Mouse (Mus musculus) urinary bladder, postnatal 10 days (tissue): ENCODE data around the gene Gorab.

Experiments used
- DNase-seq: peaks from one replicate; pipeline ENCODE4 v3.0.0; 2022; ENCODE audit warnings: low spot score

Gorab gene

GRCm38 (mm10) chr1:163356167-163356566, 47.3 kb downstream of the Gorab start:
- no peak for DNase-seq

GRCm38 (mm10) chr1:163355626-163356156, 47.8 kb downstream of the Gorab start:
- no peak for DNase-seq

GRCm38 (mm10) chr1:163350988-163351387, 52.5 kb downstream of the Gorab start:
- DNase-seq, result no peak

- no peak for DNase-seq
Measured at GRCm38 (mm10) chr1:163345541-163345940, 57.9 kb downstream of the Gorab start.

GRCm38 (mm10) chr1:163344931-163345330, 58.5 kb downstream of the Gorab start:
- no peak for DNase-seq

- DNase-seq, result no peak
Measured at GRCm38 (mm10) chr1:163339219-163339561, 64.3 kb downstream of the Gorab start.

GRCm38 (mm10) chr1:163338525-163339218, 64.8 kb downstream of the Gorab start:
- no peak for DNase-seq

- no peak for DNase-seq
Measured at GRCm38 (mm10) chr1:163337821-163338220, 65.6 kb downstream of the Gorab start.
